Mouse (Mus musculus) gastrocnemius, postnatal 4 days (tissue): ENCODE measurements at regions not wholly inside any gene's neighbourhood (a gene's known extent, or its start where the extent isn't known, plus 50 kb on each side); places are given as distances from the start of the nearest gene placed in this dataset.

Source experiments
- DNase-seq, 2 experiments: peaks; one replicate each; pipeline ENCODE4 v3.0.0; 2021 to 2022; ENCODE audit warnings: low spot score in 2 of 2, mixed read lengths in 2 of 2

DNA sequence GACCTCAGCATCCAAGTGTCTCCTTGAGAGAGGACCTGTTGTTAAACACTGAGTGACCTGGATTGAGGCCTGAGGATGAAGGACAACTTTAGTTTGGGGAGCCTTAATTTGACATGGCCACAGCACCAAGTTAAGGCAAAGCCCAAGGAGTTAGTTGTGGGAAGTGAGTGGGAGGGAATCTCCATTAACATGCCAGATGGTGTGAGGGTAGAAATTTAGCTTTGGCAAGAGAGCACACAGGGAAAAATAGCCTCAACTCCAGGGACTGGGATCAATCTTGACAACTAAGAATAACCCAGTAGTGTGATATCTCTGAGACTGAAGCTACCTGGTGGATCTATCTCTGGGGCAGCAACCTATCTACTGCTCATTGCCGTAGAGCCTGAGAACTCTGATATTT, 105.4 kb downstream of the Ahr start:
- no peak for DNase-seq

- no peak for DNase-seq
These were observed 115.6 kb downstream of the Ahr start for GRCm38 (mm10) chr12:35419206-35419605.

DNA sequence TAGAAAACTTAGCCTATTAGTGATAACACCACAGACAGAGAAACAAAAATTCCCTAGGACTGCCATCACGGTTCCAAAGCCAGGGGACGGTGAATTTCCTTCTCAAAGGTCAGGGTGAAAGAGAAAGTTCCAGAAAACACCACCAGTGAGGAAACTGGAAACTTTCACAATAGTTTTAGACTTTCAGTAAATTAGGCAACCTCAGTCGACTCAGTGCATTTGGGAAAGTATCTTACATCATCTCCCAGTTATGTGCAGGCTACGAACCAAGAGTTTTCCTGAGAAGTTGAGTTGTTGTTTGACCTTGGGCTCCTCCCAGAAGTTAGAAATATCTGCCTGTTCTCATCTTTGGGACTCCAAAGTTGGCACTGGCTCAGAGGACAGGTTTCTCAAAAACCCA, 116.9 kb downstream of the Ahr start:
- DNase-seq = no peak

GRCm38 (mm10) chr12:35416583-35416982, 118.3 kb downstream of the Ahr start:
- no peak for DNase-seq

DNA sequence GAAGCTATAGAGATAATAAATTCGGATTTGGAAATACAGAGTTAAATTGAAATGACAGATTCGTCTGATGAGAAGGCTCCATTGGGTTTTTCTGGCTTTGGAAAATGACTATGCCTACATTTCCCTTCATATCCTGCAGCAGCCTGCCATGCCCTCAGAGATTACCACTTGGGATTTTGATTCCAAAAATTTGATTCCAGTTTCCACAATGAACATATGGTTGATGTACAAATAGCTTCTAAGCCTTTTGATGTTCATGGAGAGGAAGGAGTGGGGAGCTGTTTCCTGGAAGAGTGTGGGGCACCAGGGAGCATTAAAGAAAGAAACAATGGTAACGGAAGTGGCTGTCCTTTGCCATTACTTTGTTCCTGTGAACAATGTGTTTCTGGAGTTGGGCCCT, 122.1 kb downstream of the Ahr start:
- no peak for DNase-seq

DNA sequence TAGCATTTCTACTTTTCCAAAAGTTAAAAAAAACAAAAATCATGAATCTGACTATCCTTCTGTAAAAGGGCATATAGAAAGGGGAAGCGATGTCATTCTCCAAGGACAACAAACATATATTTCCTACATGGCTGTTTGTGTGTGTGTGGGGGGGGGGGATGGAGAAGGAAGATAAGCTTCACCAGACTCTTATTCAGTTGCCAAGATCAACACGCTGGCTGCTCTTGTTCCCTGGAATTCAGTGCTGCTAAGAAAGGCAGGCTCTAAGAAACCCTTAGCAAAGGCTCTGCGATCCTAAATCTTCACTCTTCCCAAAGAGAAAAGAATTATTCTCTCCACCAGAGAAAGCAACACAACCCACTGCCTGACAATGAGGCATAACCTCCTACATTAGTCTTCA, 126.4 kb downstream of the Ahr start:
- DNase-seq = no peak

DNA sequence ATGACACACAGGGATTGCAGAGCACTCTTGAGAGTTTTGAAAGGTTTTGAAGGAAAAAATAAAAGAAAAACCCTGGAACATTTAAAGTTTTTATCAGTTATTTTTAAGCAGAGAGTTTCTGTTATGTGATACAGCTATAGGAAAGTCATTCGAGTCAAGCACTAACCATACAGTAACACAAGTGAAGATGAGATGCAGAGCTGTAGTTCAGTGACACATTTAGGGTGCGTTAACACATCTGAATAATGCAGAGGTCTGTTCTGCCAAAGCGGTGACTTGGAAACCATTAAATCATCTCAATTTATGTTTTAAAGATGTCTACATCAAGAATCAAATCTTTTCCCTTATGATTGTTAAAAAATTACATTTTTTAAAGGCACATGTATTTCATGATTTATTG, 126.8 kb downstream of the Ahr start:
- DNase-seq = no peak

- DNase-seq = no peak
These were observed 133.0 kb downstream of the Ahr start for GRCm38 (mm10) chr12:35401853-35402252.

DNA sequence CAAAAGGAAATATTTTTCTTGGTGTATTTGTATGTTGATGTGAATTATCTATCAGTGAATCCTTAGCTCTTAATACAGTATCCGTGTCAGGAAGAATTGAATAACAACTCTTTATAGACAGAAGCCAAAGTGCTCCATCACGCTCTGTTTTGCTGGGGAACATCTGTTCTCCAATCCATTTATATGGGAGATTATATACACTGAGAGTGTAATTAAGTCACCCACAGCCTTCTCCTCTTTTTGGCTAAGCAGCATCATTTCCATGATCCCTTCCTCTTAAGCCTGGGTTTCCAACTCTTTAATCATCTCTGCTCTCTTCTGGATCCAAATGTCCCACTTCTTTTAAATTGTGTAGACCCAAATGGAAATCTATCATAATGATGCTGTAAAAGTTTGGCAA, 133.6 kb downstream of the Ahr start:
- no peak for DNase-seq

GRCm38 (mm10) chr12:35395211-35395610, 139.6 kb downstream of the Ahr start:
- DNase-seq = no peak

DNA sequence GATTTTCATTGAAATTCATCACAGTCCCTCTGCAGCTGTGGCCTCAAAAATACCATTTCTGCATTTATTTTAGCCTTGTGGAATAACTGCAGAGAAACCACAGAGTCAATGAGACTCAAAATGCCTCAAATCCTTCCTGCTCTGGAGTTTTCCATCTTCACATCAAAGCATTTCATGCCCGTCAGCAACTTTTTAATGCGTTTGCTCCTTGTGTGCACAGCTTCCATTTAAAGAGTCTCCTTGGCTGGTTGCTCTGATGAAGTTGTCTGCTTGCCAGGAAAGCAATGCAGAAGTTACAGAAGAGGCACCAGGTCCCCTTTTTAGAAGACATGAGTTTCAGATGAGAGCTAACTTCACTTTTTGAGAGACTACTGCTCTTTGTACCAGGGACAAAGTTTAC, 142.7 kb downstream of the Ahr start:
- no peak for DNase-seq

- DNase-seq = no peak
These were observed 144.6 kb downstream of the Ahr start for GRCm38 (mm10) chr12:35390266-35390665.

DNA sequence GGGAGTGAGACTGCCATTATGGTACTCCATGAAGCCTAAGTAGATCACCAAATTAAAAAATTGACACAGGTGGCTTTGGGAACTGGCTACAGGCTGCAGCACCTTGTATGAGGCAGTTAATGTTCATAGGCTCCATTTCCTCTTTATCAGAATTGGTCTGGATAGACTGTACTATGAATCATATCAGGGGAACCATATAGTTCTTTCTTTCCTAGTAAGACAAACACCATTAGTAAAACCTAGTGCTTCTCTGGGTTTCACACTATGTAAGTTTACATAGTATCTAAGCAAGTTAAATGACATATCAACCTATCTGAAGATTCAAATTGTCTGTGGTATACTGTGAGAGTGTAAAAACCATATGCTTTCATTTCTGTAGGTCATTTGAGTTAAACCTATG, 145.0 kb downstream of the Ahr start:
- DNase-seq = no peak

DNA sequence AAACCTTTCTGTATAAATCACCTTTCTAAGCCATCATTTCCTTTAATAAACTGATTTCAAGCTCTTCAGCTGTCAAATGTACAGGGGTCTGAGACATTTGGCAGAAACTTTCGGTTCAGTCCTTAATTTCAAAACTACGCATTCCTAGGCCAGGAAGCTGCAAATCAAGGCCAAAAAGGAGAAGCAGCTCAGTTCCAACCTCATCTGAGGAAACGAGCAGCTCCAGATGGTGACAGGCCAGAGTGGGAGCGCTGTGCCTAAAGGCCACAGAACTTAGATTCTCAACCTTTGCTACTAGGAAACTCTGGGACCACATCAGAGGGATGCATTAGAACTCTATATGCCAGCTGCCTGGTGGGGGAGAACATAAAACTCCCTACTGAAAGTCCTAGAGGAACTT, 150.6 kb downstream of the Ahr start:
- peak in 1 of 2 experiments; percentile 13 for DNase-seq

GRCm38 (mm10) chr12:35377266-35377665, 157.6 kb downstream of the Ahr start:
- DNase-seq = no peak

GRCm38 (mm10) chr12:35376365-35376764, 158.5 kb downstream of the Ahr start:
- no peak for DNase-seq

- no peak for DNase-seq
These were observed 176.9 kb downstream of the Ahr start for GRCm38 (mm10) chr12:35357901-35358300.

DNA sequence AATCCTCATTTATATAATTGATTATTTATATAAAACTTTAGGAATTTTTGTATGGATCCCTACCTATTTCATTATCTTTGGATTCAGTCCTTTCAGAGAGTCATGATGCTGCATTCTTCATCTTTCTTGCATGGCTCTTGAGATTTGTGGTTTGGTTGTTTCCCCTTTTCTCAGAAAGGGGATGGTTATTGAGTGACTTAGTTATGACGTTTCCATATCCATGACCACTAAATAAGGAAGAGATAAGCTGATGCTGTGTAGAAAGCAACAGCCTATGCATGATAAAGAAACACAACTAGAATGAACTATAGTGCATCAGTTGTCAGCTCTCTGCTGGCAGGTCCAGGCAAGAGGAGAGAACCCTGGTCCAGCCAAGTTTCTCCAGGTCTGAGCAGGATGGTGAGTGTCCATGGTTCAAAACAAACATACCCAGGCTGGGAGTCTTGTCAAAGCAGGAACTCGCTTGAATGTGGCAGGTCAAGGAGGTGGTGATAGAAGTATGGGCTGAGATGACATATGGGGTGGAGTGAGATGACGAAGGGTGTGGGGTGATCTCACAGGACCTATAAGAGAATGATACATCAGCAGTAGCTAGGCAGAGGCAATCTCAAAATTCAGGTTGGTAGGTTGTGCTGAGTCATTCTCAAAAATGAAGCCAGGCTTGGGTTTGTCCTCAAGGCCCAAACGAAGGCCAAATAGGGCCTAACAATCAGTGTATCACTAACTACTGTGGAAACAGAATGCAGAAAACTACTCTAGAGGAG, 196.5 kb downstream of the Ahr start:
- no peak for DNase-seq

GRCm38 (mm10) chr12:35336314-35336713, 198.5 kb downstream of the Ahr start:
- DNase-seq = no peak

- DNase-seq = no peak
These were observed 200.3 kb downstream of the Ahr start for GRCm38 (mm10) chr12:35334344-35335075.

- DNase-seq = no peak
These were observed 203.5 kb downstream of the Ahr start for GRCm38 (mm10) chr12:35331303-35331702.

GRCm38 (mm10) chr12:35329699-35330098, 205.1 kb downstream of the Ahr start:
- DNase-seq = no peak

GRCm38 (mm10) chr12:35319571-35319970, 215.3 kb downstream of the Ahr start:
- no peak for DNase-seq
